Mouse (Mus musculus) CH12.LX (cell line): ENCODE measurements around the gene Ssbp4. TPM values are rescaled to one million over a fixed set of nuclear protein-coding genes. Genes with fewer than 3 reads are reported as not detected.

ENCODE experiments used
- DNase-seq: peaks from one replicate; pipeline ENCODE4 v3.0.0-alpha.2; 2013; ENCODE audit errors: extremely low read depth
- H3K27ac ChIP-seq: 2 replicates; pipeline ENCODE4 v1.5.1; 2012; ENCODE audit warnings: low read depth, mild to moderate bottlenecking, control low read depth, moderate library complexity; ENCODE audit not compliant: insufficient read depth
- H3K27me3 ChIP-seq: replicated peaks from 2 replicates; pipeline ENCODE3; 2012; ENCODE audit warnings: inconsistent platforms
- H3K36me3 ChIP-seq, 2 experiments: replicated peaks in 1 of 2; 2 replicates each; pipeline versions ENCODE3 to v1.6.1; 2012; ENCODE audit warnings: inconsistent platforms in 1 of 2, low read length in 1 of 2, mild to moderate bottlenecking in 1 of 2, mixed read lengths in 1 of 2, moderate library complexity in 1 of 2; ENCODE audit not compliant: control insufficient read depth in 1 of 2, insufficient read depth in 1 of 2
- H3K4me1 ChIP-seq, 2 experiments: 2 replicates each; pipeline ENCODE4 v1.6.1; 2012; ENCODE audit warnings: inconsistent platforms in 1 of 2, moderate library complexity in 1 of 2; ENCODE audit not compliant: insufficient read depth in 2 of 2, control insufficient read depth in 1 of 2
- H3K4me2 ChIP-seq: 2 replicates; pipeline ENCODE4 v1.6.1; 2012; ENCODE audit warnings: low read depth, mild to moderate bottlenecking, control low read depth; ENCODE audit not compliant: poor library complexity, insufficient read depth, severe bottlenecking
- H3K4me3 ChIP-seq, 3 experiments: fragments of 150-350 bp in 1 of 3; sonication (generic) in 1 of 3; replicated peaks in 1 of 3; 2 replicates each; pipeline versions ENCODE3 to v1.5.1; 2011 to 2012; ENCODE audit warnings: low read depth in 2 of 3, low read length in 2 of 3, mild to moderate bottlenecking in 2 of 3, moderate library complexity in 2 of 3, control low read depth in 1 of 3, improper control_type of control experiment in 1 of 3, inconsistent platforms in 1 of 3, mixed read lengths in 1 of 3; ENCODE audit not compliant: poor library complexity in 1 of 3
- H3K79me2 ChIP-seq: replicated peaks from 2 replicates; pipeline ENCODE4 v1.6.1; 2012; ENCODE audit warnings: mild to moderate bottlenecking, moderate library complexity; ENCODE audit not compliant: control insufficient read depth, poor library complexity, insufficient read depth, severe bottlenecking; ENCODE audit errors: extremely low read depth
- H3K9ac ChIP-seq: 2 replicates; pipeline ENCODE4 v1.6.1; 2012; ENCODE audit warnings: low read depth, mild to moderate bottlenecking, control low read depth, moderate library complexity; ENCODE audit not compliant: insufficient read depth
- H3K9me3 ChIP-seq: replicated peaks from 2 replicates; pipeline ENCODE3; 2012; ENCODE audit warnings: low read length, inconsistent platforms, mixed read lengths
- CHD2 ChIP-seq: IDR thresholded peaks from 2 replicates; pipeline ENCODE4 v1.6.1; 2011; ENCODE audit warnings: low read length, improper control_type of control experiment
- E2F4 ChIP-seq: IDR thresholded peaks from 2 replicates; pipeline ENCODE4 v1.6.1; 2011; ENCODE audit warnings: low read depth, low read length, improper control_type of control experiment; ENCODE audit not compliant: insufficient replicate concordance
- EP300 ChIP-seq: IDR thresholded peaks from 2 replicates; pipeline ENCODE4 v1.6.1; 2011; ENCODE audit warnings: low read length, improper control_type of control experiment
- GABPA ChIP-seq: IDR thresholded peaks from 2 replicates; pipeline ENCODE4 v1.6.1; 2012; ENCODE audit warnings: low read depth, low read length, improper control_type of control experiment, inconsistent platforms; ENCODE audit not compliant: insufficient replicate concordance
- HCFC1 ChIP-seq: IDR thresholded peaks from 2 replicates; pipeline ENCODE4 v1.6.1; 2012; ENCODE audit warnings: low read depth, mild to moderate bottlenecking, inconsistent platforms, low read length, improper control_type of control experiment
- JUND ChIP-seq: conservative IDR thresholded peaks from 2 replicates; pipeline ENCODE4 v1.6.1; 2011; ENCODE audit warnings: low read depth, low read length, improper control_type of control experiment
- MAX ChIP-seq: IDR thresholded peaks from 2 replicates; pipeline ENCODE4 v1.6.1; 2011; ENCODE audit warnings: low read length, improper control_type of control experiment
- MAZ ChIP-seq: IDR thresholded peaks from 2 replicates; pipeline ENCODE4 v1.6.1; 2012; ENCODE audit warnings: low read depth, mild to moderate bottlenecking, inconsistent platforms, low read length, improper control_type of control experiment, moderate library complexity
- MYC ChIP-seq: IDR thresholded peaks from 2 replicates; pipeline ENCODE4 v1.6.1; 2011; ENCODE audit warnings: low read depth, mild to moderate bottlenecking, improper control_type of control experiment, low read length
- NELFE ChIP-seq: IDR thresholded peaks from 2 replicates; pipeline ENCODE4 v1.6.1; 2011; ENCODE audit warnings: low read depth, low read length, improper control_type of control experiment
- NRF1 ChIP-seq: IDR thresholded peaks from 2 replicates; pipeline ENCODE4 v1.6.1; 2014; ENCODE audit warnings: low read depth, mild to moderate bottlenecking, inconsistent platforms, low read length, improper control_type of control experiment, moderate library complexity
- PAX5 ChIP-seq: IDR thresholded peaks from 2 replicates; pipeline ENCODE4 v1.6.1; 2012; ENCODE audit warnings: low read length, inconsistent platforms, mixed read lengths
- POLR2AphosphoS2 ChIP-seq: IDR thresholded peaks from 2 replicates; pipeline ENCODE4 v1.6.1; 2011; ENCODE audit warnings: low read depth, low read length, improper control_type of control experiment
- RCOR1 ChIP-seq: conservative IDR thresholded peaks from 2 replicates; pipeline ENCODE4 v1.6.1; 2012; ENCODE audit warnings: low read depth, mild to moderate bottlenecking, inconsistent platforms, low read length, improper control_type of control experiment
- SIN3A ChIP-seq: IDR thresholded peaks from 2 replicates; pipeline ENCODE4 v1.6.1; 2012; ENCODE audit warnings: low read length, improper control_type of control experiment, inconsistent platforms
- SMC3 ChIP-seq: IDR thresholded peaks from 2 replicates; pipeline ENCODE4 v1.6.1; 2011; ENCODE audit warnings: low read depth, low read length, improper control_type of control experiment
- TCF12 ChIP-seq: IDR thresholded peaks from 2 replicates; pipeline ENCODE4 v1.6.1; 2014; ENCODE audit warnings: low read depth, mild to moderate bottlenecking, inconsistent platforms, low read length, improper control_type of control experiment
- USF2 ChIP-seq: conservative IDR thresholded peaks from 2 replicates; pipeline ENCODE4 v1.6.1; 2011; ENCODE audit warnings: low read depth, low read length, improper control_type of control experiment
- ZKSCAN1 ChIP-seq: IDR thresholded peaks from 2 replicates; pipeline ENCODE4 v1.6.1; 2012; ENCODE audit warnings: low read depth, inconsistent platforms, low read length, improper control_type of control experiment, borderline replicate concordance
- ZNF384 ChIP-seq: IDR thresholded peaks from 2 replicates; pipeline ENCODE4 v1.6.1; 2012; ENCODE audit warnings: low read depth, low read length, improper control_type of control experiment, inconsistent platforms
- dilution Hi-C: fragments of 300-500 bp; cut with MboI; formaldehyde crosslinking; loops from 2 replicates; pipeline ENCODE4 v1.14.3; 2020; ENCODE audit warnings: low sequenced_read_pairs; ENCODE audit not compliant: extremely low pct_unique_long_range_greater_than_20kb, extremely low pct_ligation_motif_present
- in situ Hi-C: fragments of 300-500 bp; cut with MboI; formaldehyde crosslinking; loops from 3 replicates; pipeline ENCODE4 v1.14.3; 2019; ENCODE audit warnings: low sequenced_read_pairs, low pct_ligation_motif_present, low pct_unique_long_range_greater_than_20kb, mixed read lengths
- polyA plus RNA-seq: library from polyadenylated mRNA; unstranded; fragments of >175 nt; gene quantifications from 2 replicates; pipeline ENCODE4 v1.2.1, GENCODE M21; 2012; ENCODE audit warnings: low read depth; ENCODE audit not compliant: insufficient read length
- total RNA-seq, 2 experiments: library from RNA; depleted of rRNA; stranded (reverse); fragments of 300-350 nt in 1 of 2; fragments of >200 nt in 1 of 2; gene quantifications; 2 replicates each; pipeline ENCODE4 v1.2.3; 2012 to 2014

Ssbp4 gene
- total and polyA plus RNA-seq, 3 experiments: 41.3 to 128 (median 77.3) TPM

- dilution Hi-C loops (no loop called here), in situ Hi-C loops (no loop called here)
- Histone ChIP-seq H3K4me3 (no peak overlapping the region), H3K79me2 (no peaks in the 10 kb centered on the region), H3K9ac (no peak overlapping the region), H3K36me3 (peaks cover 0 to 65% of the 10 kb centered on the region in 2 experiments), H3K27ac (no peak overlapping the region), H3K4me2 (no peak overlapping the region), H3K4me1 (peaks cover 0 to 38% of the 10 kb centered on the region in 2 experiments; a peak in 2 of 4 replicates), H3K27me3 (no peaks in the 10 kb centered on the region), H3K9me3 (no peaks in the 10 kb centered on the region)
- no peak for DNase-seq
- TF ChIP-seq ZNF384: no peak
- no peak for TF ChIP-seq NRF1
- TF ChIP-seq SIN3A: no peak
- TF ChIP-seq MAX: no peak
- TF ChIP-seq E2F4: no peak
- TF ChIP-seq JUND: no peak
- no peak for TF ChIP-seq MAZ
- TF ChIP-seq EP300: no peak
- TF ChIP-seq PAX5: no peak
- TF ChIP-seq POLR2AphosphoS2: no peak
- TF ChIP-seq MYC: no peak
- no peak for TF ChIP-seq ZKSCAN1
- no peak for TF ChIP-seq RCOR1
- TF ChIP-seq GABPA: no peak
- TF ChIP-seq TCF12: no peak
- no peak for TF ChIP-seq SMC3
- TF ChIP-seq NELFE: no peak
Measured at GRCm38 (mm10) chr8:70565561-70565960, 43.1 kb downstream of the Ssbp4 start.

DNA sequence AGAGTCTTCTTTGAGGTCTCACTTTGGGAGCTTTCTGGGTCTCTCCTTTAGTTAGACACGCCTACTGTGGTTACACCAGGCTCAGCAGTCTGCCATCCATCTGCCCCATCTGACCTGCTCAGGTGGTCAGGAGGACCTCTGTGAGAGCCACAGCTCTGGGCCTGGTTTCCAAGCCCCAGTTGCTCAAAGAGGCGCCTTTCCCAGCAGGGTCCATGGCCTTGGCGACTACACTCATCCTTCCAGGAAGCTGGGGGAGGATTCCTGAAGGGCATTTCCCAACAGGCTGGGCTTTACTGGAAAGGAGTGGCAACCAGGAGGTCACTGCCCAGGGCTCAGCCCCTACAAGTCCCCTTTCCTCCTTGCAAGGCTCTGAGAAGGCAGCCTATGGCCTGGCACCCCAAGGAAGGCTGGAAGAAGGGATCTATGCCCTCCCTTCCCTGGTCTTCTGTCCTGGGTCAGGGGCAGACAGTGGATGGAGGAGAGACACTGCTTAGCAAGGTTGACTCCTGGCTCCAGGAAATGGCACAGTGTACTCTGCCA is 43.9 kb downstream of the Ssbp4 start:
- no peak overlapping the region for H3K9ac ChIP-seq
- peaks cover 0 to 65% of the 10 kb centered on the region in 2 experiments for H3K36me3 ChIP-seq
- in situ Hi-C loops: no loop called here
- no peaks in the 10 kb centered on the region for H3K79me2 ChIP-seq
- no peak for TF ChIP-seq CHD2
- no peak for TF ChIP-seq USF2
- TF ChIP-seq RCOR1: no peak
- TF ChIP-seq HCFC1: no peak
- TF ChIP-seq EP300: no peak
- H3K4me1 ChIP-seq: peaks cover 3 to 38% of the 10 kb centered on the region in 2 experiments; a peak in 2 of 4 replicates
- H3K27me3 ChIP-seq: no peaks in the 10 kb centered on the region
- dilution Hi-C loops: no loop called here
- H3K4me2 ChIP-seq: no peak overlapping the region
- DNase-seq: no peak
- H3K9me3 ChIP-seq: no peaks in the 10 kb centered on the region
- no peak overlapping the region for H3K27ac ChIP-seq
- no peak overlapping the region for H3K4me3 ChIP-seq
